9 mouse cellular contexts compared by ENCODE assay signal in the genomic region with DNA sequence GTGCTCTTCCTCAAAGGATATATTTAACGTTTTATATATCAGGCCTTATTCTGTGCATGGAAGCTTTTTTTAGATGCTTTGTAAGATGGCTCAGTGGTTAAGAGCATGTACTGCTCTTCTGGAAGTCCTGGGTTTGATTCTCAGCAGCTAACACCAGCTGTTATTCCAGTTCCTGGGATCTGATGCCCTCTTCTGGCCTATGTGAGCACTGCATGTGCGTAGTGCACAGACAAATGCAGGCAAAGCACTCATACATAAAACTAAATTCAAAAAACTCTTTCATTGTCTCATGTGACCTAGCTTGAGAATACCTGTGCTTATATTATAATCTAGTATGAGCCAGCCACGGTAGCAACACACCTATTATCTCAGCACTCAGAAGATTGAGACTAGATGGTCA. TPM values are rescaled to one million over a fixed set of nuclear protein-coding genes. Genes with fewer than 3 reads are reported as not detected.
DNase-seq lines count a peak whose midpoint lies in the region; ATAC-seq and TF ChIP-seq lines count a peak whose summit lies in the region.
"Had no signal": no experiment of that assay in that cellular context is flagged by ENCODE, and none has a peak within 500 bp of the region (broad histone marks: within the 10 kb centered on the region; RNA-seq: fewer than 3 reads in every experiment).

No protein-coding gene starts in this region.

- H3K9me3 ChIP-seq in heart, embryonic 12.5 days (replicated peaks) = no peaks in the 10 kb centered on the region
- no peaks in the 10 kb centered on the region for H3K9me3 ChIP-seq in embryonic facial prominence, embryonic 10.5 days
- H3K9me3 ChIP-seq in forebrain, embryonic 13.5 days (replicated peaks) = no peaks in the 10 kb centered on the region
- H3K9me3 ChIP-seq: stomach, embryonic 15.5 days had no signal

- no peak overlapping the region for H3K9ac ChIP-seq in heart, embryonic 12.5 days
- no peak overlapping the region for H3K9ac ChIP-seq in forebrain, embryonic 13.5 days
- H3K9ac ChIP-seq: stomach, embryonic 15.5 days had no signal

- ATAC-seq in heart, embryonic 12.5 days (ENCODE audit: insufficient number of reproducible peaks, low FRiP score) = no peak
- ATAC-seq in forebrain, embryonic 13.5 days = no peak

- WGBS in heart, embryonic 12.5 days = 31% methylated on average over 3 of the region's 3 CpGs
- WGBS in embryonic facial prominence, embryonic 10.5 days = 35% methylated on average over 3 of the region's 3 CpGs
- 78% methylated on average over 3 of the region's 3 CpGs for WGBS in thymus, adult 2 months
- 39% methylated on average over 3 of the region's 3 CpGs for WGBS in forebrain, embryonic 13.5 days

- no peak for TF ChIP-seq POLR2A in testis, adult 2 months (IDR thresholded peaks at IDR 0.05; ENCODE audit: control insufficient read depth, low read depth, low read length)
- no peak for TF ChIP-seq POLR2A in thymus, adult 2 months (IDR thresholded peaks at IDR 0.05; ENCODE audit: control insufficient read depth, extremely low read depth, insufficient read depth, low read length, poor library complexity)

- no peak overlapping the region for H3K27ac ChIP-seq in heart, embryonic 12.5 days (ENCODE audit: poor library complexity, severe bottlenecking)
- H3K27ac ChIP-seq in testis, adult 2 months (ENCODE audit: control insufficient read depth, insufficient read depth, low read depth, low read length) = no peak overlapping the region
- no peak overlapping the region for H3K27ac ChIP-seq in embryonic facial prominence, embryonic 10.5 days (replicated peaks)
- no peak overlapping the region for H3K27ac ChIP-seq in thymus, adult 2 months (ENCODE audit: control insufficient read depth, insufficient read depth, low read length)
- no peak overlapping the region for H3K27ac ChIP-seq in forebrain, embryonic 13.5 days
- H3K27ac ChIP-seq: stomach, embryonic 15.5 days had no signal

- H3K4me1 ChIP-seq in heart, embryonic 12.5 days (replicated peaks) = peaks cover 18% of the 10 kb centered on the region
- no peaks in the 10 kb centered on the region for H3K4me1 ChIP-seq in testis, adult 2 months (ENCODE audit: control insufficient read depth, insufficient read depth, low read length)
- H3K4me1 ChIP-seq in embryonic facial prominence, embryonic 10.5 days = 0 out of 2 replicates have a peak, but pooled peaks cover 3% of the 10 kb centered on the region
- H3K4me1 ChIP-seq in thymus, adult 2 months (replicated peaks; ENCODE audit: control insufficient read depth, insufficient read depth, low read length) = peaks cover 23% of the 10 kb centered on the region
- no peaks in the 10 kb centered on the region for H3K4me1 ChIP-seq in forebrain, embryonic 13.5 days
- H3K4me1 ChIP-seq: stomach, embryonic 15.5 days had no signal

- H3K4me2 ChIP-seq in heart, embryonic 12.5 days = no peak overlapping the region
- no peak overlapping the region for H3K4me2 ChIP-seq in forebrain, embryonic 13.5 days
- H3K4me2 ChIP-seq: stomach, embryonic 15.5 days had no signal

- TF ChIP-seq CTCF in testis, adult 2 months (IDR thresholded peaks at IDR 0.05; ENCODE audit: control insufficient read depth, insufficient read depth, insufficient replicate concordance, low read depth, low read length) = peak; percentile 37; the same call in 1 of the 2 replicates
- no peak for TF ChIP-seq CTCF in thymus, adult 2 months (IDR thresholded peaks at IDR 0.05; ENCODE audit: borderline replicate concordance, control insufficient read depth, extremely low read depth, insufficient read depth, low read length, poor library complexity)

- peak; percentile 74 for DNase-seq in heart, adult 11 months
- DNase-seq in testis, postnatal 14 days (ENCODE audit: low spot score) = no peak
- peak; percentile 58 for DNase-seq in embryonic facial prominence, embryonic 10.5 days (ENCODE audit: low spot score)
- peak; percentile 50 for DNase-seq in lung, postnatal 25 days (ENCODE audit: low spot score)
- peak; percentile 80 for DNase-seq in thymus, adult 2 months

- H3K27me3 ChIP-seq in heart, embryonic 12.5 days (replicated peaks) = no peaks in the 10 kb centered on the region
- H3K27me3 ChIP-seq in testis, adult 2 months (ENCODE audit: control insufficient read depth, insufficient read depth, low read length) = no peaks in the 10 kb centered on the region
- no peaks in the 10 kb centered on the region for H3K27me3 ChIP-seq in embryonic facial prominence, embryonic 10.5 days (replicated peaks; ENCODE audit: low read depth, poor library complexity, severe bottlenecking)
- H3K27me3 ChIP-seq in thymus, adult 2 months (ENCODE audit: control insufficient read depth, insufficient read depth, low read length) = no peaks in the 10 kb centered on the region
- no peaks in the 10 kb centered on the region for H3K27me3 ChIP-seq in forebrain, embryonic 13.5 days
- H3K27me3 ChIP-seq: stomach, embryonic 15.5 days had no signal

- H3K4me3 ChIP-seq in heart, embryonic 12.5 days = no peak overlapping the region
- H3K4me3 ChIP-seq in testis, adult 2 months (ENCODE audit: control insufficient read depth, low read depth, low read length) = no peak overlapping the region
- no peak overlapping the region for H3K4me3 ChIP-seq in embryonic facial prominence, embryonic 10.5 days
- no peak overlapping the region for H3K4me3 ChIP-seq in thymus, adult 2 months (ENCODE audit: control insufficient read depth, insufficient read depth, low read length)
- no peak overlapping the region for H3K4me3 ChIP-seq in forebrain, embryonic 13.5 days
- H3K4me3 ChIP-seq: stomach, embryonic 15.5 days had no signal

- peaks cover 17% of the 10 kb centered on the region for H3K36me3 ChIP-seq in heart, embryonic 12.5 days
- no peaks in the 10 kb centered on the region for H3K36me3 ChIP-seq in testis, adult 2 months (ENCODE audit: control insufficient read depth, insufficient read depth, low read length)
- peaks cover 44% of the 10 kb centered on the region for H3K36me3 ChIP-seq in embryonic facial prominence, embryonic 10.5 days (replicated peaks)
- H3K36me3 ChIP-seq in thymus, adult 2 months (ENCODE audit: control insufficient read depth, insufficient read depth, low read length) = no peaks in the 10 kb centered on the region
- H3K36me3 ChIP-seq in forebrain, embryonic 13.5 days (ENCODE audit: poor library complexity, severe bottlenecking) = no peaks in the 10 kb centered on the region; the same call in 1 of the 2 replicates
- H3K36me3 ChIP-seq: stomach, embryonic 15.5 days had no signal

RNA-seq across cellular contexts. Expression of a gene that starts 15.6 kb away (rescaled TPM):
- polyA plus RNA-seq in heart, embryonic 12.5 days (2016; fragmentation: Nextera tagmentation; extraction: Ambion mirVana) = 39.6 and 39.7 TPM in 2 replicates
- 13.2 and 13.3 TPM in 2 replicates for polyA plus RNA-seq in testis, adult 2 months (2012; rRNA removed)
- polyA plus RNA-seq in embryonic facial prominence, embryonic 10.5 days (2016; fragmentation: Nextera tagmentation; extraction: Ambion mirVana) = 211 and 216 TPM in 2 replicates
- polyA plus RNA-seq in thymus, adult 2 months (2012; rRNA removed) = 43.4 and 46.7 TPM in 2 replicates
- 15.5 and 19.0 TPM in 2 replicates for polyA plus RNA-seq in forebrain, embryonic 13.5 days (2015; fragmentation: Nextera tagmentation; extraction: Ambion mirVana)

RNA-seq across cellular contexts. Expression of a gene that starts 32.5 kb away (rescaled TPM):
- 0.86 and 6.4 TPM in 2 replicates for polyA plus RNA-seq in heart, embryonic 12.5 days (2016; fragmentation: Nextera tagmentation; extraction: Ambion mirVana)
- 0.29 and 0.33 TPM in 2 replicates for polyA plus RNA-seq in testis, adult 2 months (2012; rRNA removed)
- not detected in 2 replicates for polyA plus RNA-seq in embryonic facial prominence, embryonic 10.5 days (2016; fragmentation: Nextera tagmentation; extraction: Ambion mirVana)
- polyA plus RNA-seq in thymus, adult 2 months (2012; rRNA removed) = 1.4 and 3.1 TPM in 2 replicates
- polyA plus RNA-seq in forebrain, embryonic 13.5 days (2015; fragmentation: Nextera tagmentation; extraction: Ambion mirVana) = 0.42 TPM in 1 of 2 replicates, not detected in the other

RNA-seq across cellular contexts. Expression of a gene that starts 47.7 kb away (rescaled TPM):
- polyA plus RNA-seq in heart, embryonic 12.5 days (2016; fragmentation: Nextera tagmentation; extraction: Ambion mirVana) = 5.6 and 5.7 TPM in 2 replicates
- polyA plus RNA-seq in testis, adult 2 months (2012; rRNA removed) = 4.1 and 5.1 TPM in 2 replicates
- polyA plus RNA-seq in embryonic facial prominence, embryonic 10.5 days (2016; fragmentation: Nextera tagmentation; extraction: Ambion mirVana) = 6.0 and 6.8 TPM in 2 replicates
- 52.1 and 53.7 TPM in 2 replicates for polyA plus RNA-seq in thymus, adult 2 months (2012; rRNA removed)
- polyA plus RNA-seq in forebrain, embryonic 13.5 days (2015; fragmentation: Nextera tagmentation; extraction: Ambion mirVana) = 5.0 and 5.6 TPM in 2 replicates

RNA-seq across cellular contexts. Expression of a gene that starts 54.6 kb away (rescaled TPM):
- polyA plus RNA-seq in heart, embryonic 12.5 days (2016; fragmentation: Nextera tagmentation; extraction: Ambion mirVana) = 12.7 and 13.1 TPM in 2 replicates
- 6.8 and 7.3 TPM in 2 replicates for polyA plus RNA-seq in testis, adult 2 months (2012; rRNA removed)
- polyA plus RNA-seq in embryonic facial prominence, embryonic 10.5 days (2016; fragmentation: Nextera tagmentation; extraction: Ambion mirVana) = 11.1 and 12.7 TPM in 2 replicates
- polyA plus RNA-seq in thymus, adult 2 months (2012; rRNA removed) = 13.0 and 14.4 TPM in 2 replicates
- 1.4 and 1.9 TPM in 2 replicates for polyA plus RNA-seq in forebrain, embryonic 13.5 days (2015; fragmentation: Nextera tagmentation; extraction: Ambion mirVana)

RNA-seq across cellular contexts. Expression of a gene that starts 58.6 kb away (rescaled TPM):
- polyA plus RNA-seq in heart, embryonic 12.5 days (2016; fragmentation: Nextera tagmentation; extraction: Ambion mirVana) = 12.8 and 14.6 TPM in 2 replicates
- polyA plus RNA-seq in testis, adult 2 months (2012; rRNA removed) = 1.8 and 2.1 TPM in 2 replicates
- polyA plus RNA-seq in embryonic facial prominence, embryonic 10.5 days (2016; fragmentation: Nextera tagmentation; extraction: Ambion mirVana) = 18.2 TPM in 2 replicates
- polyA plus RNA-seq in thymus, adult 2 months (2012; rRNA removed) = 5.6 and 7.8 TPM in 2 replicates
- 17.7 and 17.8 TPM in 2 replicates for polyA plus RNA-seq in forebrain, embryonic 13.5 days (2015; fragmentation: Nextera tagmentation; extraction: Ambion mirVana)
